Mouse (Mus musculus): Measurements from ENCODE around the gene Ms4a4b. TPM values are rescaled to one million over a fixed set of nuclear protein-coding genes. Genes with fewer than 3 reads are reported as not detected.

Ms4a4b gene
- total and polyA plus RNA-seq, 3 experiments = not detected

DNA sequence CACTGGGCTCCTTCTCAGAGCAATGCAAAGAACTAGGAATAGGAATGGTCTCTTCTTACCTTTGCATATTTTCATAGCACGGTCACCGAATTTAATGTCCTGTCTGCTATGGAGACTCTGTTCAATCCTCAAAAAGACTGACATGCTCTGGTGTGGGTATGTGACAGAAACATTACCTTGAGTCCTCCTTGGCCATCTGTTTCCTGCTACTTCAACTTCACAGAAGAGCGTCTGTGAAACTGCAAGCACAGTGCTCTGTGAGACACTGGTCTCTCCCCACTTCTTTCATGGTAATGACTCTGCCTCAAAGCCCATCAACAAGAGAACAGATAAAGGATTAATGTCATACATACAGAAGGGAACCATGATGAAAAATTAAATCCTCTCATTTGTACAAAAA, 41.0 kb downstream of the Ms4a4b start:
- no peak for TF ChIP-seq MYC (IDR thresholded peaks at IDR 0.05; ENCODE audit: low read depth, low read length)
- no peak for TF ChIP-seq HCFC1 (IDR thresholded peaks at IDR 0.05; ENCODE audit: low read depth, low read length)
- TF ChIP-seq GABPA (IDR thresholded peaks at IDR 0.05; ENCODE audit: low read depth, low read length) = no peak
- Histone ChIP-seq H3K9me3 (replicated peaks; ENCODE audit: insufficient read depth, low read length) (no peaks in the 10 kb centered on the region), H3K4me1 (ENCODE audit: control insufficient read depth in 1 of 2, insufficient read depth in 2 of 2, low read length in 2 of 2) (no peaks in the 10 kb centered on the region; a peak in 1 of 4 replicates), H3K27ac (ENCODE audit: control insufficient read depth, low read depth, low read length) (no peak overlapping the region), H3K27me3 (ENCODE audit: control insufficient read depth in 1 of 2, insufficient read depth in 2 of 2, low read length in 2 of 2) (no peaks in the 10 kb centered on the region; a peak in 1 of 4 replicates), H3K79me2 (ENCODE audit: control insufficient read depth, insufficient read depth, low read length, poor library complexity) (no peaks in the 10 kb centered on the region), H3K9ac (ENCODE audit: control insufficient read depth, low read depth, low read length, poor library complexity, severe bottlenecking) (no peak overlapping the region), H3K36me3 (ENCODE audit: control insufficient read depth in 1 of 2, insufficient read depth in 2 of 2, low read length in 2 of 2) (0 out of 4 replicates have a peak, but pooled peaks cover 0 to 2% of the 10 kb centered on the region in 2 experiments), H3K4me3 (ENCODE audit: control insufficient read depth in 1 of 2, insufficient read depth in 1 of 2, low read depth in 2 of 2, low read length in 2 of 2) (no peak overlapping the region)
- no peak for DNase-seq (ENCODE audit: low read depth, low spot score)

DNA sequence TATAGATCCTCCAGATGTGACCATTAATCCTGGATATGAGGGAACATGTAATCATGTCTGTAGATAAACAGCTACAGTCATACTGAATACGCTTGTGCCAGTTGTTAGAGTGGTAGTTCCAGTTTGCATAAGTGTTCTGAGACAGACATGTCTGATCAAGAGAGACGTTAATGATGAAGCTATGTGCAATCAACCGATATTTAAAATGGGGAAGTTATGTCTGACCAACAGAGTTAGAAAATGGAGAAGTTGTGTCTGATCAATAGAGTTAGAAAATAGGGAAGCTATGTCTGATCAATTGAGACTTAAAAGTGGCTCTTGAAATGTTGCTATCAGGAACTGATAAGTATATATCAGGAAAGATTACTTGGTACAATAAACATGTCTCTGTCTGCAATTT, 41.9 kb downstream of the Ms4a4b start:
- Histone ChIP-seq H3K4me3 (ENCODE audit: control insufficient read depth in 1 of 2, insufficient read depth in 1 of 2, low read depth in 2 of 2, low read length in 2 of 2) (peak overlapping the region in 1 of 2 experiments; percentile 15; a peak in 1 of 4 replicates), H3K4me1 (ENCODE audit: control insufficient read depth in 1 of 2, insufficient read depth in 2 of 2, low read length in 2 of 2) (no peaks in the 10 kb centered on the region; a peak in 1 of 4 replicates), H3K36me3 (ENCODE audit: control insufficient read depth in 1 of 2, insufficient read depth in 2 of 2, low read length in 2 of 2) (0 out of 4 replicates have a peak, but pooled peaks cover 0 to 2% of the 10 kb centered on the region in 2 experiments), H3K27me3 (ENCODE audit: control insufficient read depth in 1 of 2, insufficient read depth in 2 of 2, low read length in 2 of 2) (no peaks in the 10 kb centered on the region; a peak in 1 of 4 replicates), H3K9me3 (replicated peaks; ENCODE audit: insufficient read depth, low read length) (no peaks in the 10 kb centered on the region), H3K79me2 (ENCODE audit: control insufficient read depth, insufficient read depth, low read length, poor library complexity) (no peaks in the 10 kb centered on the region), H3K9ac (ENCODE audit: control insufficient read depth, low read depth, low read length, poor library complexity, severe bottlenecking) (no peak overlapping the region), H3K27ac (ENCODE audit: control insufficient read depth, low read depth, low read length) (no peak overlapping the region)
- TF ChIP-seq BHLHE40 (IDR thresholded peaks at IDR 0.05; ENCODE audit: borderline replicate concordance, low read depth, low read length) (no peak), RAD21 (IDR thresholded peaks at IDR 0.05; ENCODE audit: low read depth, low read length) (no peak), EP300 (IDR thresholded peaks at IDR 0.05; ENCODE audit: low read depth in 1 of 2, low read length in 2 of 2) (peak in 1 of 2 experiments; percentile 55; a peak in 1 of 4 replicates)
- DNase-seq (ENCODE audit: low read depth, low spot score) = peak; percentile 17

DNA sequence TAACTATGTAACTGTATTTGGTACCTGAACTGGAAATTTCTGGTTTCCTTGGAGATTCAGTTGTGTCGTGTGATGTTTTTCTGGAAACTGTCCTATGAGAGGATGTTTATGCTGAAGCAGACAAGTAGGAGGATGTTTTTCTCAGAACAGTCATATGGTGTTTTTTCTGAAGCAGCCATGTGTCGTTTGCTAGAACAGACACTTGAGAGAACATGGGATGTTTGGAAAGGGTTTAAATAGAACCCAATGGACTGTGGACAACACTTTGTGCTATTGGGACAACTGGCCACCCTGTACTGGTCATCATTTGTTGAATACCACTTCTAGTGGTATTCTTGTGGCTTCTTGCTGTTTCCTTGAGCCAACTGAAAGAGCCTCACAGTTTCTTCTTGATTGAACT, 42.4 kb downstream of the Ms4a4b start, which contains the start of gene Gm8369:
Gene Gm8369, plus strand, starts transcription at position 193 of the 400 bp plus-strand sequence.
- TF ChIP-seq SMC3 (IDR thresholded peaks at IDR 0.05; ENCODE audit: low read depth, low read length) (no peak), HCFC1 (IDR thresholded peaks at IDR 0.05; ENCODE audit: low read depth, low read length) (no peak), POLR2AphosphoS5 (IDR thresholded peaks at IDR 0.05; ENCODE audit: borderline replicate concordance, low read depth, low read length) (no peak), MAX (IDR thresholded peaks at IDR 0.05; ENCODE audit: low read length) (no peak), TAL1 (IDR thresholded peaks at IDR 0.05; ENCODE audit: low read length) (no peak), RAD21 (IDR thresholded peaks at IDR 0.05; ENCODE audit: low read depth, low read length) (no peak), POLR2AphosphoS2 (IDR thresholded peaks at IDR 0.05; ENCODE audit: low read length) (no peak), GATA1 (IDR thresholded peaks at IDR 0.05; ENCODE audit: low read depth, low read length) (no peak), EP300 (IDR thresholded peaks at IDR 0.05; ENCODE audit: low read depth in 1 of 2, low read length in 2 of 2) (no peak)
- Histone ChIP-seq H3K9me3 (replicated peaks; ENCODE audit: insufficient read depth, low read length) (no peaks in the 10 kb centered on the region), H3K9ac (ENCODE audit: control insufficient read depth, low read depth, low read length, poor library complexity, severe bottlenecking) (no peak within 1 kb of the TSS), H3K4me1 (ENCODE audit: control insufficient read depth in 1 of 2, insufficient read depth in 2 of 2, low read length in 2 of 2) (no peaks in the 10 kb centered on the region; a peak in 1 of 4 replicates), H3K36me3 (ENCODE audit: control insufficient read depth in 1 of 2, insufficient read depth in 2 of 2, low read length in 2 of 2) (0 out of 4 replicates have a peak, but pooled peaks cover 0 to 2% of the 10 kb centered on the region in 2 experiments), H3K4me3 (ENCODE audit: control insufficient read depth in 1 of 2, insufficient read depth in 1 of 2, low read depth in 2 of 2, low read length in 2 of 2) (peak within 1 kb of the TSS in 1 of 2 experiments; percentile 15; a peak in 1 of 4 replicates), H3K27ac (ENCODE audit: control insufficient read depth, low read depth, low read length) (no peak within 1 kb of the TSS), H3K79me2 (ENCODE audit: control insufficient read depth, insufficient read depth, low read length, poor library complexity) (no peaks in the 10 kb centered on the region), H3K27me3 (ENCODE audit: control insufficient read depth in 1 of 2, insufficient read depth in 2 of 2, low read length in 2 of 2) (no peaks in the 10 kb centered on the region; a peak in 2 of 4 replicates)
- no peak for DNase-seq (ENCODE audit: low read depth, low spot score)

All from MEL (cell line).